Mouse (Mus musculus): ENCODE results near the gene Dcun1d1. TPM values are rescaled to one million over a fixed set of nuclear protein-coding genes. Genes with fewer than 3 reads are reported as not detected.
A peak's percentile ranks its signal among the peaks of the same experiment; 100 is the strongest.

The Dcun1d1 gene
- 10 to 100 TPM; 65.7 to 70.2 TPM for total RNA-seq (2021)
- long read RNA-seq, full-length matches to known transcripts = 38 of 50 reads
- long read RNA-seq, partial matches to known transcripts = 8 of 50 reads
- long read RNA-seq, other reads (novel, unspliced or antisense) = 4 of 50 reads

DNA sequence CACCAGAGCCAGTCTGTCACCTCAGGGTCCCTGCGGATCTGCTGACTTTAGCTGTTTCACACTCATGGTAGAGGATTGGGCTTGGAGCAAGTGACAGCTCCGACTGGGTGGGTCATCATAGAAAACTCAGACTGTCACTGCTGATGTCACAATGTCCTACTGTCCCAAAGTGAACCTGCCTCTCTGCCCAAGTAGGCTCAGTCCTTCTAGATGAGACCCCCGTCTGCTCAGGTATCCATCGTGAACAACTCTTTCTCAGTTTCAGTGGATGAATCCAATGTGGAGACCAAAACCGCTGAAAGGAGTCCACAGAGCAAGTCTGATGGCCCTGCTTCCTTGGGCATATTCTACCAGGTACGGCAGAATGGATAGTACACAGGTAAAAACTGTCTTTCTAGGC, at the start of gene Dcun1d1:
Gene Dcun1d1 (minus strand): TSS at position 101 of the 400 bp plus-strand sequence.
- no peak for DNase-seq (ENCODE audit: low spot score in 2 of 2)

DNA sequence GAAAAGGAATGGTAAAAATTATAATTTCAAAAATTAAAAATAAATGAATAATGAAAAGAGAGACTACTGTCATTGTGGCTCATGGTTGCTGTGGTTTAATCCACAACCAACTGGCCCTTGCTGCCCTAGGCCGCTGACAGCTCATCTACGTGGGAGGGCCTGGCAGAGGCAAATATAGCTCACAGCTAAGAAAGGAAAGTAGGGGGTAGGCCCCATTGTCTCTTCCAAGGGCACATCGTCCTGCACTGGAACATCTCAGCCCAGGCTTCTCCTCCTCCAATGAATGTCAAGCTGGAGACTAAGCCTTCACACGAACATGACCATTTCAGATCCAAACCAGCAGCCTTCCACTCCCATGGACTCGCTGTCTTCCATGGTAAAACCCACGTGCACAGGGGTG, 49.0 kb upstream of the Dcun1d1 start:
- DNase-seq (ENCODE audit: low spot score in 2 of 2) = no peak

DNA sequence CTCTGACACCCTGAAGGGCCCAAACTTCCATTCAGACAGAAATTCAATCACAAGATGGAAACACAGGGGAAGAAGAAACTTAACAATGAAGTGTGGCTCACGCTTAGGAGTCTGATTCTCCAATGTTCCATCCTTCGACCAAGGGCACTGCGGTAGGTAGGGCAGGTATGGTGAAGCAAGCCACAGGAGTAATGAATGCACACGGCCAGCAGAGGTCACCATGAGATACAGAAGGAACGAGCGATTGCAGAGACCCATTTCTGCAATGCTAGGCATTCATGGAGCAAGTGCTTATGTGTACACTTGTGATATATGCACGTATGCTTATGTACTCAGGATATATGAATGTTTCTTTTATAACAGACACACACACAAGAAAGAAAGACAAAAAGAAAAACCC, 36.3 kb upstream of the Dcun1d1 start:
- DNase-seq (ENCODE audit: low spot score in 2 of 2) = peak in 1 of 2 experiments; percentile 26

DNA sequence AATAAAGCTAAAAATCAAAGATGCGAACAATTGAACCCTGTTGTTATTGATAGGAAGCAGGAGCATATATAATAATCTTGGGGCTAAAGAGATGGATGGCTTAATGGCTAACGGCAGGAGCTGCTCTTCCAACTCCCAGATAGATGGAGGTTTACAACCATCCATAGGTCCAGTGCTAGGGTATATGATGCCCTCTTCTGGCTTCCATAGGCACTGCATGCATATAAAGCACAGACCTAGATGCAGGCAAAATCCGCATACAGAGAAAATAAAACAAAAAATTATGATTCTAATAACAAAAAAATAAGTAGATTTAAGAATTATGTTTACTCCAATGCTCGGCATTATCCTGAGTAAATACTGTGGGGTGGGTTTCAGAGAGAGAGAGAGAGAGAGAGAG, 35.7 kb upstream of the Dcun1d1 start:
- peak in 1 of 2 experiments; percentile 26 for DNase-seq (ENCODE audit: low spot score in 2 of 2)

DNA sequence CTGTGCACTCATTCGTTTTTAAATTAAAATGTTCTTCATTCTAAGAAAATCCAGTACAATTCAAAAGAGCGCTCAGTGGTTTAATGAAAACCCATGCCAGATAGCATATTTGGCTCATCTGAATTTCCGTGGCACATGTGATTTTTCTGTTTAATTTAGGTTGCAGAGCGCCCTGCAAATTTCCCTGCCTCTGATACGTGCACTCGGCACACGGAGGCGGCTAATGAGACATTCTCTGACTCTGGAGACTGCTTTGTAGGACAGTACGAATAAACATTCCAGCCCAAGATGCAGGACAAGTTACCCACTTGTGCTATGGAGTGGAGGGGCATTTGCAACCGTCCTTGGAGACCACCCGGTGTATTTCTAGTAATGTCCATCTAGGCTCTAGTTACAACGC, 33.9 kb upstream of the Dcun1d1 start:
- peak in 1 of 2 experiments; percentile 50 for DNase-seq (ENCODE audit: low spot score in 2 of 2)

DNA sequence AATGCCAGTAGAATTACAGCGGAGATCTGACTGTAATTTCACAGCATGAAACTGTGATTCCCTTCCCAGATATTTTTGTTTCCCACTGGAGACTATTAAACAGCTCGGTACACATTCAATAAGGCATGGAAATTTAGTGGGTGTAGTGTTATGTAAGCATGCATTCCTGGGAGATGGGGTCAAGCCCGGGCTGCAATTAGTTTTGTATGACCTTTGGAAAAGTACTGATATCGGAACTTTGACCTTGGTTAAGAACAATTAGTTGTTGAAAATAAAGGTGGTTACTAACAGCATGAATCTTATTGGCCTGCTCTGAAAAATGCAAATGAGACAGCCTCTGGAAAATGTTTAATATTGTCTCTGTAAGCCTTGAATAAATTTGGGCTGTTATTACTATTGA, 33.2 kb upstream of the Dcun1d1 start:
- DNase-seq (ENCODE audit: low spot score in 2 of 2) = no peak

DNA sequence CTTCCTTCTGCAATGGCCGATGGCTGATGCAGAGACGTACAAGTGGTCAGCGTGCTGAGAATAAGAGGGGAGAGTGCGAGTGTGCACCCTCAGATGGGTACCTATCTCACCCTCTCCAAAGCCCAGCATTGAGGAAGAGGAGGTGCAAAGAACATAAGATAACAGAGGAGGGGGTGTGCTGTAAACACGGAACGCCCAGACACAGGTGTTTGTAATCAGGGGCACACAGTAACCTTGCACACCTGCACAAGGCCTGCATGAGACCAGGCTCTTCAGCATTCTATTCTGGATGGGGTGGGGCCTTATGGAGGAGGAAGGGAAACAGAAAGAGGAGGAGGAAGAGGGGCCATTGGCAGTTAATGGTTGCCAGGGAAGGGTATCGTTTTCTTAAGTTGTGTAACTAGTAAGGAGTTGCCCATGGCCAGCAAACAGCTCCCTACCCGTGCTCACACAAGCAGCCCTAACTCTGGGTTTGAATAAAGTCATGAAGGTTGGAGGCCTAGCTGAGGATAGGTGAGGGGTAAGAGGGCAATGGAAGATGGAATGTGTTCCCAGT, 30.2 kb upstream of the Dcun1d1 start:
- no peak for DNase-seq (ENCODE audit: low spot score in 2 of 2)

DNA sequence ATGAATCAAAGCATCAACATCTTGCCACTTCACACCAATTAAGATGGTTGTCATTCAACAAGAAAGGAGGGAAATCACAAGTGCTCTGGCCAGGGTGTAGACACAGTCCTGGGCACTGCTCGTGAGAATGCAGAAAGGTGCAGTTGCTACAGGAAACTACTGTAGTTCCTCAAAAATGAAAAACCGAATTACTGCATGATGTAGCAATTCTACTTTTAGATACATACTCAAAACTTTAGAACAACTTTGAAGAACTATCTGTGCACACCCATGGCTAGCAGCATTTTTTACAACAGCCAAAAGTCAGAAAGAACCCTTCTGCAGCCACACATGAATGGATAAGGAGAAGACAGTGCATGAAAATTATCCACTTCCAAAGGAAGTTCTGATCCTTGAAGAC, 29.2 kb upstream of the Dcun1d1 start:
- no peak for DNase-seq (ENCODE audit: low spot score in 2 of 2)

DNA sequence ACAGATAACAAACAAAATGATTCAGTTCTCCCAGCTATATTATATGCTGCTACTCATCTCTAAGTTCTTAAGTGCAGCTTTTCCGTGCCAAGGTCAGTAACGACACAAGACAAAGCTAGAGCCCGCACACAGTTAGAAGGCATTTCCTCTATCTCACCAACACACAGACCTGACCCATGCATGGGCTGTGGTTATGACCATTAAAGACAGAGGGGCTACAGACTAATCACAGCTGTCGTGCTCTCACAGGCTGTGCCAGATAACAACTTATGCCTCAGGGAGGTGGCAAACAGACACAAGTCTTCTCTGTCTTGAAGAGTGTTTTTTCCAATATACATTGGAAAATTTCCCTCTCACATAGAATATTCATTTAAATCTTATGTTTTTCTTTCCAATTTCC, 27.7 kb upstream of the Dcun1d1 start:
- DNase-seq (ENCODE audit: low spot score in 2 of 2) = no peak

DNA sequence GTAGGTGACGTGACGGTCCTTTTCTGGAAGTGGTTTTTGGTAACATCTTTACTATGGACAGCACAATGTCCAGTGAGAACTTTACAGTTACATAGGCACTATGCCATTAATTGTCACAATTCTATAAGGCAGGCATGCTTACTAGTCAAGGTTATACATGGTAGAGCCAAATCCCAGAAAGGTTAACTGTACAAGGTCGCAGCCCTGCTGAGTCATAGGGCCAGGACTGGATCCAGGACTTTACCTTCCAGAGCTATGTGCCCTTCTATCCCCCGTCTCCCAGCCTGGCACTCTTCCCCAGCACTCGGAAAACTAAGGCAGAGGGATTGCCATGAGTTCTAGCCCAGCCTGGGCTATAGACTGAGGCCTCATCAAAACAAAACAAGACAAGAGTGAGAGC, 26.7 kb upstream of the Dcun1d1 start:
- DNase-seq (ENCODE audit: low spot score in 2 of 2) = no peak

DNA sequence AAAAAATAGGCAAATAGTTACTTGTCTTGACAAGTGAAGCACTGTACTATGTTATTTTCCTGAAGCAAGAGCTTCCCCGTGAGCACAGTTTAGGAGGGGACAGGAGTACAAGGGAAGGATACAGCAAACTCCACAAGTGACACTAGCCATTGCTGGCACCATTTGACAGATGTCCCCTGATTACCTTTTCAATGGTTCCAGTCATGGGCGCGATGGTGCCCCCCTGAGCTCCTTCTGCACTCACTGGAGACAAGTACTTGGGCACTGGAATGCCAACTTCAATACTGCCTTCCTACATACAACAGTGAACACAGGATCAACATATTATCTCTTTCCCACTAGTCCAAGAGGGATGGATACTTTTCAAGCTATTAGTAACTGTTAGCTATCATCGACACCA, 26.2 kb upstream of the Dcun1d1 start:
- DNase-seq (ENCODE audit: low spot score in 2 of 2) = no peak

DNA sequence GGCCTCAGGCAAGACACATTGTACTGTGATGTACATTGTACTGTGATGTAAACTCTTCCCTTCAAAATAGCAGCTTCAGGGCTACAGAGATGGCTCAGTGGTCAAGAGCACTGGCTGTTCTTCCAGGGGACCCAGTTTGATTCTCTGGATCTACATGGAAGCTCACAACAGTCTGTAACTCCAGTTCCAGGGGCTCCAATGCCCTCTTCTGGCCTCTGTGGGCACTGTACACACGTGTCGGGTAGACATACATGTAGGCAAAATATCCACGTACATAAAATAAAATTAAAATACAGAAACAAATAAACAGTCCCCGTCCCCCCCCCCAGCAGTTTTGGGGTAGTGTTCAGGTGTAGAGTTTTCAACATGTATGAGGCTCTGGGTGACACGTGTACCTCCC, 25.7 kb upstream of the Dcun1d1 start:
- no peak for DNase-seq (ENCODE audit: low spot score in 2 of 2)

DNA sequence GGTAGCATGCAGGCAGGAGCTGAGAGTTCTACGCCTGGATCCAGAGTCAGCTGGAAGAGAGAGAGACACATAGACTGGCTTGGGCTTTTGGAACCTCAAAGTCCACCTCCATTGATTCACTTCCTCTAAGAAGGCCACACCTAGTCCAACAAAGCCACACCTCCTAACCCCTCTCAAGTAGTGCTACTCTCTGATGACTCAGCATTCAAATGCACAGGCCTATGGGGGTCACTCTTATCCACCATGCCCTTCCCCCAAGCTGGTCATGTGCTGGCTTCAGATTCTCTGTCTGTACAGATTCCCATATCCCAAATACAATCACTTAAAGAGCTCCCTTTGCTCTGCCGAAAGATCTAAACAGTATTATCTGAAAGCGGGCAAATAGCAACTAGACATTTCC, 20.0 kb upstream of the Dcun1d1 start:
- no peak for DNase-seq (ENCODE audit: low spot score in 2 of 2)

DNA sequence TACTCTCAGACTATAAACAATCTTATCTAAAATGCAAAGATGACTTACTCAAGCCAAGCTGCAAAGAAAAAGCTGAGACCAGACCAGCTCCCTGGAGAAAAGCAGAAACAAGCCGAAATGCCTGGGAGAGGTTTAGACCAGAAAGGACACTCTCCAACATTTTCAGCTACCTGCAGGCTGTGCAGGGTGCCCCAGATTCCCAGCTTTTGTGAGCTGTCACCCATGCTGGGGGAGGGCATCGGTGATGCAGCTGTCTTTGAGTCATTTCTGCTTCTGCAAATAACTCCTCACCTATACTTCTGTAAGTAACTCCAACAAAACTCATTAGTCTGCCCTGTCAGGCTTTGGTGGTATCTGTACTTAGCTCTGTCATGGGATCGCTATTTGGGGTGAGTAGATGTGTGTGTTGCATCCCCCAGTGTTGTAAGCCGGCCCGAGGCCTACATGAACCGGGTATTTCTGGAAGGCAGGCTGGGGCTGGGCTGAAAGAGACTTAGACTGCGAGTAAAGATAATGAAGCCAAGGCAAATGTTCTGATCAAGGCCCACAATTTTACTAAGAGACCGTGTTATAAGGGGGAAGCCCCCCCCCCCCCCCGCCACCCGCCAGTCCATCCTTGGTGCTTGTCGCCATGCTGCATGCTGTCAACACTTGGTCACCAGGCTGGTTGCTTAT, 17.8 kb upstream of the Dcun1d1 start:
- no peak for DNase-seq (ENCODE audit: low spot score in 2 of 2)

DNA sequence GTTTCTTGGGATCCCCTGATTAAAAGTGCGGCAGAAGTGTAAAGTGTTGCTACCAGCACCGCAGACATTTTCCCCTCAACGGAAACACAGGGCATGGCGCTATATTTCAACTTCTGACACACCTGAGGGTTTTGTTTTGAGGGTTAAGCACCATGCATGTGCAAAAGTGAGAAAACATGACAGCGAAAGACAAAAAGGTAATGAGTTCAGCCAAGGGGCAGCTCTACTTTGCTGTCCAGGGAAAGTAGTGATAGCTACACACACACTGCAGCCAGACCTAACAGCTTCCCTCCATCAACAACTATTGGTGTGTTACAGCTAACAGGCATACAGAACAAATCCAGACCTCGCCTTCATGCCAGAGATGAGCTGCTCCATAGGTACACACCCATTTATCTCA, 16.6 kb upstream of the Dcun1d1 start:
- no peak for DNase-seq (ENCODE audit: low spot score in 2 of 2)

DNA sequence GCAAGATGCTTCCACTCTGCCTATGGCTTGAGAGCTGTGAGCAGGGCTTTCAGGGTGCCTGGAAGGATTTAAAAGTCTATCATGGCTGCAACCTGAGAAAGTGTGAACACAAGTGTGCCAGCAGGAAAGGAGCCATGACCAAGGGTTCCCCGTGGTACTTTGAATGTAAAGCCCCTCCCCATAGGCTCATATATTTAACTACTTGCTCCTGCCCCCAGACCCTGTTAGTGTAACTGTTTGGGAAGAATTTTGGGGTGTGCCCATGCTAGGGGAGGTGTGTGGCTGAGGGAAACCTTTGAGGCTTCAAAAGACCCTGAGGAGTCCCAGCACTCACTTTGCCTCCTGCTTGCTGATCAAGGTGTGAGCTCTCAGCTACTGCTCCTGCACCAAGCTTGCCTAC, 15.9 kb upstream of the Dcun1d1 start:
- no peak for DNase-seq (ENCODE audit: low spot score in 2 of 2)

DNA sequence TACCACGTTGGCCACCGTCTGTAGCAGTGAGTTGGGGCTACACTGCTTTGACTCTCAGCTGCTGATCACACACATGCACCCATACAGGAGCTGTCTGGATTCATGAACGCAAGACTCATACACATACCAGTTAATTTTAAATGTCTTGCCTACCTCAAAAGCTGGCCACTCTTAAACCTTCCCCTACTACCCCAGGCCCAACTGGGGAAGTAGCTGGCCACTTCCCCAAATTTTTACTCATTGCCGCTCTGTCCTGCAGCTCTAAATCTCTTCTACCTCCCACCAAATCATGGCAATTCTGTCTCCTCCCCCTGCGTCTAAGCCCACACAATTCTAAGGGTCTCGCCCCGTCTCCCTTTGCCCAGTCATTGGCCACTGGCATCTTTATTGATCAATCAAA, 11.0 kb upstream of the Dcun1d1 start:
- DNase-seq (ENCODE audit: low spot score in 2 of 2) = no peak

DNA sequence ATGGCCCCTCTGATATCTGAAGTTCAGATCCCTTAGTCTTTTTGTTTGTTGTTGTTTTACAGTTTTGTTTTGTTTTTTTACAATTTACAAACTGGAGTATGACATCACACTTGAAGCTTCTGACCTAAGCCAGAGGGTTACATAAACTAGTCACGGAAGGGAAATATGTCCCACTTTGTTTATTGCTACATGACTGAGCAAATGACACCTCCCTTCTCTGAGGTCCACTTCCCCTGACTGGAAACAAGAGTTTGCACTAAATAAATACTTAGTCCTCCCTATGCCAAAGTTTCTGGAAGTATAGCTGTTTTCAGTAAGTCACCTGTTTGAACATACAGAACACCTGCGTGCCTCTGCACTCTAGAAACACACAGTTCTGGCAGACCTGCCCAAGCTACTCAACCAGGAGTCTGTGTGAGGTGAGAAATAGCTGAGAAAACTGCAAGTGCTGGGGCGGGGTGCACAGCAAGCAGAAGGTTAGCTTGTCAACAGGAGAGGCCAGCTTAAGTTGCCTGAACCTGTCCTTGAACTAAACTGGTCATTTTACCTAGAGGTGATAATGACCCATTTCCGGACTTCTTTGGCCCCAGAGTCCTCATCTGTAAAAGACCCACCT, 3.4 kb upstream of the Dcun1d1 start:
- DNase-seq (ENCODE audit: low spot score in 2 of 2) = no peak

DNA sequence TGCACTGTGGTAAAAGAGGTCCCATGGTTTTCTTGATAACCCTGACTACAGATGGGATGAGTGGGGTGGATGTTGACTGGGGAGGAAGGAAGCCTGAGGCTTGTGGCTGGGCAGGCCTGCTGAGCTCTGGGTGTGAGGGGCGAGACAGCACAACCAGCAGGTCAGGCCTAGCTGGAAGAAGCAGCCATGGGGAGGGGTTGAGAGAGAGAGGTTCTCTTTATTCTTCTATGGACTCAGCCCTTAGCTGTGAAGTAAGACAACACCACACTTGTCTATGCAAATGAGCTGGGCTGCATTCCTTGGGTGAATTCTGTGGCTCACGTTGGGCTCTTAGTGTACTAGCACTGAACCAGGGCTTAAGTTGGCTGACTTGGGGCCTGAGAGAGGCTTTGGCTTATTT, 2.8 kb upstream of the Dcun1d1 start:
- no peak for DNase-seq (ENCODE audit: low spot score in 2 of 2)

DNA sequence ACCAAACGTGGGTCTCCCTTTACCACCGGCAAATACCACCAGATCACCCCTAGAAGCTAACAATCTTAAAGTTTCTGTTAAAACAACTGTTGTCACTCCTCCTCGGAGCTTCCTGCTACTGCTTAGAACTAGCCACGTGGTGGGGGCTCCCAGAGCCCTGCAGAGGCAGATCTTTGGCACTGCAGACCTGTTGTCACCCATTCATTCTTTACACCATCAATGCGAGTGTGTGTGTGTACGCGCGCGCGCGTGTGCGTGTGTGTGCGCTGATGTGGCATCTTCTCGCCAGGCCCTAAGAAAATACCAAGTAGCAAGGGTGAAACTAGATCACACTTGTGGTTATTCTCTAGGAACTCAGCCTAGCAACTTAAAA, 3.9 kb downstream of the Dcun1d1 start:
- peak in 1 of 2 experiments; percentile 27 for DNase-seq (ENCODE audit: low spot score in 2 of 2)

DNA sequence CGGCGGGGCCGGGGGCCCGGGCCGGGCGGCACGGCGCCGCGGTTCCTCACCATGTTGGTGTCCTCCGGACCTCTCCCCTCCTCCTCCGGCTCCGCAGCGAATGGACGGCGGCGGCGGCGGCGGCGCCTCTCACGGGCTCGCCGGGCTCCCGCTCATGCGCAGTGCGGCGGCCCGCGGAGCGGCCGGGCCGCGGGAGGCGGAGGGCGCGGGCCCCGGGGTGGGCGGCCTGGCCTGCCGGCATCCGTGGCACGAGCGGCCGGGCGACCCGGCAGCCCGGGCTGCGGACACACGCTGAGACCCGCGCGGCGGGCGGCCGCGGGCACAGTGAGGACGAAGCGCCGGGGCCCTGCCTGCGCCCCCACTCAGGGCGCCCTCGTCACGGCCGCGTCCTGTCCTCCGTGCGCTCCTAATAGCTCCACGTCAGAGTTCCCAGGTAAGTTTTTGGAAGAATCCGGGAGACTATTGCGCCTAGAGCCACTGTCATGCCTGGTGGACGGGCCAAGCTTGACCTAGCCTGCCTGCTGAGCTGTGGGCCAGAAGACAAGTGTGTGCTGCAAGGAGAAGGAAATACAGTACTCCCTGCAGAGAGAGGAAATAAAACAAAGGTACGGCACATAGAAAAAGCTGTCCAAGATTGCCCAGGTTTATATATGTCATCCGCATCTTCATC, 4.4 kb downstream of the Dcun1d1 start:
- peak; percentile 70 to 80 for DNase-seq (ENCODE audit: low spot score in 2 of 2)
